Mouse (Mus musculus) bone marrow, adult 2 months (tissue): ENCODE results near the gene Fggy.

Experiments
- CTCF ChIP-seq: fragments of 200-500 bp; IDR thresholded peaks from 2 replicates; pipeline ENCODE4 v1.5.1; 2011; ENCODE audit warnings: low read length, control low read depth; ENCODE audit not compliant: control insufficient read depth, insufficient read depth
- POLR2A ChIP-seq: fragments of 200-500 bp; IDR thresholded peaks from 2 replicates; pipeline ENCODE4 v1.6.1; 2011; ENCODE audit warnings: low read depth, mild to moderate bottlenecking, control low read depth, low read length, borderline replicate concordance; ENCODE audit not compliant: control insufficient read depth

DNA sequence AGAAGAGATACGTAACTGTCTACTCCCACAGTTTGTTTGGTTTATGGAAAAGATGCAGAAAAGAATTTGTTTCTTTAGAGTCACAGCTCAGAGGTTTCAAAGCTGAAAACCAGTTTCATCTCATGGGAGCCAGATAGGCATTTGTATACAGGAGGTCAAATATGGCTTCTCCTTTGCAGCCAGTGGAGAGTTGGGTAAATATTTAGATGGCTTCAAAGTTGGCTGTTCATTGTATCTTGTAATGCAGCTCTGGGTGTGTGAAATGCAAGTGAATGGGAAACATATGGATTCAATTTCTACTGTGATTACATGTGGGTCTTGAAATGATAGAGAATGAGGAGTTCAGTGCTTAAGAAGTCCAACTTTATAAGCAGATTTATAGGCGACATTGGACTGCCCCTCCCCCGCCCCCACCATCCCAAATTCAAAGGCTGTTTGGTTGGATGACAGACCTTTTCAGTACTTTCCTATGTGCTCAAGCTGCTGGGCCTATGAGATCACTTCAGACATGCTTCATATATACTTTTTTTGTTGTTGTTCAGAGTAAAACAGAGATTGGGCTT, 234.7 kb downstream of the Fggy start:
- TF ChIP-seq CTCF (no peak), POLR2A (no peak)
